Mouse (Mus musculus) testis, adult 2 months (tissue): ENCODE measurements at regions not wholly inside any gene's neighbourhood (a gene's known extent, or its start where the extent isn't known, plus 50 kb on each side); places are given as distances from the start of the nearest gene placed in this dataset.

Experiments
- H3K27ac ChIP-seq: fragments of 200-500 bp; 2 replicates; pipeline ENCODE4 v1.5.1; 2012; ENCODE audit warnings: low read depth, low read length; ENCODE audit not compliant: control insufficient read depth, insufficient read depth
- H3K27me3 ChIP-seq: fragments of 200-500 bp; 2 replicates; pipeline ENCODE4 v1.6.1; 2012; ENCODE audit warnings: mild to moderate bottlenecking, low read length, moderate library complexity; ENCODE audit not compliant: control insufficient read depth, insufficient read depth
- H3K36me3 ChIP-seq: fragments of 200-500 bp; 2 replicates; pipeline ENCODE4 v1.6.1; 2012; ENCODE audit warnings: mild to moderate bottlenecking, low read length; ENCODE audit not compliant: control insufficient read depth, insufficient read depth
- H3K4me1 ChIP-seq: fragments of 200-500 bp; 2 replicates; pipeline ENCODE4 v1.6.1; 2012; ENCODE audit warnings: low read length; ENCODE audit not compliant: control insufficient read depth, insufficient read depth
- H3K4me3 ChIP-seq: fragments of 200-500 bp; 2 replicates; pipeline ENCODE4 v1.5.1; 2012; ENCODE audit warnings: low read depth, mild to moderate bottlenecking, low read length, moderate library complexity, mixed read lengths; ENCODE audit not compliant: control insufficient read depth
- CTCF ChIP-seq: fragments of 200-500 bp; IDR thresholded peaks from 2 replicates; pipeline ENCODE4 v1.5.1; 2012; ENCODE audit warnings: low read depth, mild to moderate bottlenecking, inconsistent platforms, low read length, moderate library complexity; ENCODE audit not compliant: control insufficient read depth, insufficient read depth, insufficient replicate concordance
- POLR2A ChIP-seq: fragments of 200-500 bp; IDR thresholded peaks from 2 replicates; pipeline ENCODE4 v1.6.1; 2012; ENCODE audit warnings: low read depth, mild to moderate bottlenecking, inconsistent platforms, low read length, moderate library complexity; ENCODE audit not compliant: control insufficient read depth

GRCm38 (mm10) chr10:51963671-51964070, 58.6 kb upstream of the Vgll2 start:
- no peak overlapping the region for H3K27ac ChIP-seq
- H3K36me3 ChIP-seq: no peaks in the 10 kb centered on the region
- H3K27me3 ChIP-seq: no peaks in the 10 kb centered on the region
- TF ChIP-seq POLR2A: no peak
- TF ChIP-seq CTCF: no peak
- no peak overlapping the region for H3K4me3 ChIP-seq
- H3K4me1 ChIP-seq: peaks cover 3% of the 10 kb centered on the region; the same call in 1 of the 2 replicates

DNA sequence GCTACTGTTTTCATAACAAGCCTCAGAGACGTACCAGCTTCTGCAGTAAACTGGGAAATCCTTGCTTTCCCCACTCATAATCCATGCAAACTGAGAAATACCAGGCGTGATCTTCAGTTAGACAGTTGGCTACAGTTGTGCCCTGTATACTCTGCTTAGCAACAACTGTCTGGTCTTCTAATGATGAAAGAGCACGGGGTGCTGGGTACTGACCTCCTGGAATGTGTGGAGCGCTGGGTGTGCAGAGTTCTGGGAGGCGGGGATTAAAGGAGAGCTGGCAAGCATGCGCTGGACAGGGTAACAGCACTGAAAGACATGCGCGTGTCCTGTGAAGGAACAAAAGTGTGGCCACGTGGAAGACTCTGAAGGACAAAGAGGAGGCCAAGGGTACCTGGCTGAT, 52.2 kb upstream of the Vgll2 start:
- H3K4me1 ChIP-seq: peaks cover 3% of the 10 kb centered on the region; the same call in 1 of the 2 replicates
- peak overlapping the region; percentile 25 for H3K4me3 ChIP-seq
- TF ChIP-seq POLR2A: no peak
- TF ChIP-seq CTCF: no peak
- H3K27me3 ChIP-seq: no peaks in the 10 kb centered on the region
- no peaks in the 10 kb centered on the region for H3K36me3 ChIP-seq
- H3K27ac ChIP-seq: peak overlapping the region; percentile 46
